Mouse (Mus musculus) limb, embryonic 15.5 days (tissue): ENCODE measurements around the gene St6galnac3. TPM values are rescaled to one million over a fixed set of nuclear protein-coding genes. Genes with fewer than 3 reads are reported as not detected.

Experiments
- ATAC-seq: fragments of 200-750 bp; cut with Nextera tagmentation; 2 replicates; pipeline ENCODE4 v1.8.0; 2017; ENCODE audit warnings: low read depth, moderate TSS enrichment; ENCODE audit not compliant: insufficient number of reproducible peaks, low FRiP score, low TSS enrichment
- H3K27ac ChIP-seq: fragments of 300-500 bp; sonication (generic); 2 replicates; pipeline ENCODE4 v1.5.1; 2015; ENCODE audit warnings: moderate library complexity, mild to moderate bottlenecking, inconsistent platforms
- H3K27me3 ChIP-seq: fragments of 300-500 bp; sonication (generic); 2 replicates; pipeline ENCODE4 v1.6.1; 2015; ENCODE audit warnings: inconsistent platforms
- H3K36me3 ChIP-seq: fragments of 300-500 bp; sonication (generic); 2 replicates; pipeline ENCODE4 v1.6.1; 2015; ENCODE audit warnings: inconsistent platforms
- H3K4me1 ChIP-seq: fragments of 300-500 bp; sonication (generic); 2 replicates; pipeline ENCODE4 v1.6.1; 2015; ENCODE audit warnings: inconsistent platforms
- H3K4me2 ChIP-seq: fragments of 300-500 bp; sonication (generic); 2 replicates; pipeline ENCODE4 v1.6.1; 2015; ENCODE audit warnings: mild to moderate bottlenecking, inconsistent platforms
- H3K4me3 ChIP-seq: fragments of 300-500 bp; sonication (generic); 2 replicates; pipeline ENCODE4 v1.5.1; 2015; ENCODE audit warnings: mild to moderate bottlenecking, inconsistent platforms
- H3K9ac ChIP-seq: fragments of 300-500 bp; sonication (generic); 2 replicates; pipeline ENCODE4 v1.6.1; 2015; ENCODE audit warnings: inconsistent platforms
- H3K9me3 ChIP-seq: fragments of 300-500 bp; sonication (generic); 2 replicates; pipeline ENCODE4 v1.6.1; 2016; ENCODE audit warnings: inconsistent platforms
- WGBS: fragments of 180-500 bp; shearing (Covaris S2); methylation state at CpG from one replicate; pipeline ENCODE4 v1.1.7; 2015; 5-methylcytosine and 5-hydroxymethylcytosine counted together
- microRNA-seq: library from miRNA; unstranded; fragments of <30 nt; microRNA quantifications from one replicate; pipeline ENCODE4, GENCODE M21; 2016
- polyA plus RNA-seq: library from polyadenylated mRNA; unstranded; fragments of >200 nt; fragmentation: Nextera tagmentation; extraction: Ambion mirVana; gene quantifications from 2 replicates; pipeline ENCODE4 v1.2.1, GENCODE M21; 2015

The St6galnac3 gene
- polyA plus RNA-seq, 1 experiment from 2014 or later, result 33.5 TPM

GRCm38 (mm10) chr3:153161676-153162075 lies 563.3 kb downstream of the St6galnac3 start:
- no peaks in the 10 kb centered on the region for H3K9me3 ChIP-seq
- no peak for ATAC-seq
- no peaks in the 10 kb centered on the region for H3K27me3 ChIP-seq
- H3K36me3 ChIP-seq, result no peaks in the 10 kb centered on the region
- no peak overlapping the region for H3K4me2 ChIP-seq
- H3K4me1 ChIP-seq, result no peaks in the 10 kb centered on the region
- no peak overlapping the region for H3K27ac ChIP-seq
- WGBS, result 48% methylated on average over 9 of the region's 9 CpGs
- no peak overlapping the region for H3K9ac ChIP-seq
- H3K4me3 ChIP-seq, result no peak overlapping the region

GRCm38 (mm10) chr3:153160683-153161082 lies 564.3 kb downstream of the St6galnac3 start:
- no peak overlapping the region for H3K27ac ChIP-seq
- no peaks in the 10 kb centered on the region for H3K27me3 ChIP-seq
- H3K4me2 ChIP-seq, result no peak overlapping the region
- H3K9ac ChIP-seq, result no peak overlapping the region
- no peak overlapping the region for H3K4me3 ChIP-seq
- ATAC-seq, result no peak
- no peaks in the 10 kb centered on the region for H3K4me1 ChIP-seq
- H3K36me3 ChIP-seq, result no peaks in the 10 kb centered on the region
- no peaks in the 10 kb centered on the region for H3K9me3 ChIP-seq
- 84% methylated on average over 5 of the region's 5 CpGs for WGBS

GRCm38 (mm10) chr3:153148887-153149286 lies 576.1 kb downstream of the St6galnac3 start:
- Histone ChIP-seq H3K4me2 (no peak overlapping the region), H3K27me3 (no peaks in the 10 kb centered on the region), H3K36me3 (no peaks in the 10 kb centered on the region), H3K9ac (no peak overlapping the region), H3K27ac (no peak overlapping the region), H3K4me1 (no peaks in the 10 kb centered on the region), H3K4me3 (no peak overlapping the region), H3K9me3 (no peaks in the 10 kb centered on the region)
- WGBS, result 24% methylated on average over 2 of the region's 2 CpGs
- no peak for ATAC-seq

Small RNAs within 50 kb of the gene (microRNA-seq; reads per million reads assigned to microRNA genes)
- gene Gm27405, result not detected

Other genes with a start within 250 kb of the St6galnac3 start
- 1.4 and 1.9 TPM in 2 replicates for gene Asb17, start 119.0 kb upstream of the St6galnac3 start, polyA plus RNA-seq
- gene Msh4, start 181.0 kb upstream of the St6galnac3 start, polyA plus RNA-seq, result 0.08 and 0.09 TPM in 2 replicates
- 45.9 and 49.6 TPM in 2 replicates for gene Rabggtb, start 187.8 kb upstream of the St6galnac3 start, polyA plus RNA-seq
- gene Acadm, start 219.5 kb upstream of the St6galnac3 start, polyA plus RNA-seq, result 68.9 and 83.0 TPM in 2 replicates
- gene Slc44a5, start 248.3 kb upstream of the St6galnac3 start, polyA plus RNA-seq, result 0.50 and 0.73 TPM in 2 replicates